Mouse (Mus musculus) spleen, adult 2 months (tissue): ENCODE results near the gene Myrip. TPM values are rescaled to one million over a fixed set of nuclear protein-coding genes. Genes with fewer than 3 reads are reported as not detected.
A peak's percentile ranks its signal among the peaks of the same experiment; 100 is the strongest.

Source experiments
- DNase-seq, 2 experiments: peaks; one replicate each; pipeline versions ENCODE4 v3.0.0 to v3.0.0-alpha.2; 2012 to 2021; ENCODE audit warnings: low spot score in 2 of 2, low read depth in 1 of 2
- H3K27ac ChIP-seq: fragments of 200-500 bp; 2 replicates; pipeline ENCODE4 v1.5.1; 2012; ENCODE audit warnings: low read length, inconsistent platforms; ENCODE audit not compliant: insufficient read depth
- H3K27me3 ChIP-seq: fragments of 200-500 bp; 2 replicates; pipeline ENCODE4 v1.6.1; 2012; ENCODE audit warnings: mild to moderate bottlenecking, moderate library complexity, low read length, inconsistent platforms; ENCODE audit not compliant: control insufficient read depth, insufficient read depth
- H3K36me3 ChIP-seq: fragments of 200-500 bp; 2 replicates; pipeline ENCODE4 v1.6.1; 2012; ENCODE audit warnings: mild to moderate bottlenecking, low read length, inconsistent platforms; ENCODE audit not compliant: control insufficient read depth, insufficient read depth
- H3K4me1 ChIP-seq: fragments of 200-500 bp; 2 replicates; pipeline ENCODE4 v1.6.1; 2011; ENCODE audit warnings: inconsistent platforms; ENCODE audit not compliant: control insufficient read depth, insufficient read depth, insufficient read length
- H3K4me3 ChIP-seq: fragments of 200-500 bp; 2 replicates; pipeline ENCODE4 v1.5.1; 2011; ENCODE audit warnings: mild to moderate bottlenecking, inconsistent platforms; ENCODE audit not compliant: insufficient read depth, insufficient read length; ENCODE audit errors: extremely low read depth
- CTCF ChIP-seq: fragments of 200-500 bp; IDR thresholded peaks from 2 replicates; pipeline ENCODE4 v1.5.1; 2011; ENCODE audit warnings: mild to moderate bottlenecking, inconsistent platforms; ENCODE audit not compliant: insufficient read depth, insufficient read length, insufficient replicate concordance; ENCODE audit errors: extremely low read depth
- POLR2A ChIP-seq: fragments of 200-500 bp; IDR thresholded peaks from 2 replicates; pipeline ENCODE4 v1.6.1; 2011; ENCODE audit warnings: low read depth, low read length, inconsistent platforms
- WGBS: fragments of 180-500 bp; shearing (Covaris S2); methylation state at CpG from one replicate; pipeline ENCODE4 v1.1.7; 2018; 5-methylcytosine and 5-hydroxymethylcytosine counted together
- polyA plus RNA-seq: library from polyadenylated mRNA; depleted of rRNA; stranded (reverse); fragments of >200 nt; gene quantifications from 2 replicates; pipeline ENCODE4 v1.2.3, GENCODE M21; 2012

The Myrip gene
- polyA plus RNA-seq, 1 experiment: 0.13 TPM

DNA sequence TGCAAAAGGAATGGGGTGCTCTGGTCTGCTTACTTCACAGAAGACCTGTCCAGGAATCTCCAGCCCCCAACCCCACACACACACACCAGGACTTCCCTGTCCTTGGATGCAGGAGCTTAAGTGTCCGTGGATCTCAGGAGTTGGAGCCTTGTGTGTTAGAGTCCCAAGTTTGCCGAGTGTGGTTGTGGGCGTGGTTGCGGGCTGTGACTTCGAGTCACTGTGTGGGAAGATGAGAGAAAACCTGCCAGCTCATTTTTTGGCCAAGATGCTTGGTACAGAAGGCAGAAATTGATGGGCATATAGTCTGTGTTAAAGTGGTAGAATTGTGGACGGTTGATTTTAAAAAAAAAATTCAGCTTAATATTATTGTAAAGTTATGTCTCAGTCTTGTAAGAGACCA lies 60.3 kb downstream of the Myrip start:
- no peaks in the 10 kb centered on the region for H3K36me3 ChIP-seq
- DNase-seq: no peak
- H3K27ac ChIP-seq: no peak overlapping the region
- H3K4me1 ChIP-seq: no peaks in the 10 kb centered on the region
- H3K4me3 ChIP-seq: no peak overlapping the region
- no peaks in the 10 kb centered on the region for H3K27me3 ChIP-seq
- 87% methylated on average over 6 of the region's 6 CpGs for WGBS
- TF ChIP-seq POLR2A (no peak), CTCF (no peak)

DNA sequence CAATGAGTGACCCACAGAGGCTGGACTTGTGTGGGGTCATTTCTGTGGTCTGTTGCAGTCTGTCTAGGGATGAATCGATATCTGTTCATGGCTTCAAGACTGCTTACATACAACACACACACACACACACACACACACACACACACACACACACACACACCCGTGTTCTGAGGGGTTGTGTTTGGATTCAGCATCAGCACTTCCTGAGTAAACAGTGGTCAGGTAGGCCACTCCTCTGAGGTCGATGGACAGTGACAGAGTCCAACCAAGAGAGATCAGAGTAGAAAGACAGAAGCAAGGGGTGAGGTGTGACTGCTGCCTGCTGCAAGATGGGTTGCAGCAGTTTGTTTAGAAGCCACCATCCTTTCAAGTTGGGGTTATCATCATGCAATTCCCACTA lies 61.4 kb downstream of the Myrip start:
- Histone ChIP-seq H3K4me1 (no peaks in the 10 kb centered on the region), H3K27me3 (no peaks in the 10 kb centered on the region), H3K36me3 (no peaks in the 10 kb centered on the region), H3K27ac (no peak overlapping the region), H3K4me3 (no peak overlapping the region)
- DNase-seq: no peak
- TF ChIP-seq POLR2A (no peak), CTCF (no peak)
- 71% methylated on average over 3 of the region's 3 CpGs for WGBS

DNA sequence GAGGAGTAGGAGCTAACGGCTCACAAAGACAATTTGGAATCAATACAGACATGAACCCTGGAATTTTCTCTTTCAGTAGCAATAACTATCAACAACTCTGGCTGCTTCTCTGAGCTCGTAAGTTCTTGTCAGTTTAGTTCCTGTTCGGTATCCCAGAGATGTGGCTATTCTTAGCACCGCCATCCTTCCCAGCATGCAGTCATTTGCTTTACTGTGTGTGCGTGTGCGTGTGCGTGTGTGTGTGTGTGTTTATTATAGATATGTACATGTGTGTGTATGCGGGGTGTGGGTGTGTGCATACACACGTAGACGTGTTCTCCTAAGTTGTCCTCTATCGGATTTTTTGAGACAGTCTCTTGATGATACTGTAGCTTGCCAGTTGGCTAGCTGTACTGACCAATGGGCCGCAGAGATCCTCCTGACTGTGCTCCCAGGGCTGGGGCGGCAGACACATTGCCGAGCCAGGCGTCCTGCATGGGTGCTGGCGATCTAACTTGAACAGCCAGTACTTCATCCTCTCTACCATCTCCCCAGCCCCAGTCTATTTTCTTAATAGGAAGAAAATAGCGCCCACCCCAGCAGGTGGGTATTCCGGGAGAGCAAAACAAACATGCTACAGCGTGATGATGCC lies 63.5 kb downstream of the Myrip start:
- no peak overlapping the region for H3K27ac ChIP-seq
- H3K36me3 ChIP-seq: no peaks in the 10 kb centered on the region
- H3K4me1 ChIP-seq: no peaks in the 10 kb centered on the region
- TF ChIP-seq CTCF: no peak
- no peak for TF ChIP-seq POLR2A
- 76% methylated on average over 19 of the region's 19 CpGs for WGBS
- DNase-seq: no peak
- no peaks in the 10 kb centered on the region for H3K27me3 ChIP-seq
- no peak overlapping the region for H3K4me3 ChIP-seq

DNA sequence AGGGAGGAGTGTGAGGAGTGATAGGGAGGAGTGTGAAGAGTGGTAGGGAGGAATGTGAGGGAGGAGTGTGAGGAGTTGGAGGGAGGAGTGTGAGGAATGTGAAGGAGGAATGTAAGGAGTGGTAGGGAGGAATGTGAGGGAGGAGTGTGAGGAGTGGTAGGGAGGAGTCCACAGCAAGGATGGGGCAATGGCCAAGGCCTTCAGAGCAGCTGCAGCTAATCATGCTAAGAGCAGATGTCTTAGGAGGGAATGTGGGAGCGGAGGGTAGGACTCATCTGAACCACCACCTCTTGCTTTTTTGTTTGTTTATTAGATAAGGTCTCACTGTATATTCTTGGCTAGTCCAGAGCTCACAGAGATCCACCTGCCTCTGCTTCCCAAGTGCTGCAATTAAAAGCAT lies 66.2 kb downstream of the Myrip start:
- Histone ChIP-seq H3K27ac (no peak overlapping the region), H3K36me3 (no peaks in the 10 kb centered on the region), H3K27me3 (no peaks in the 10 kb centered on the region), H3K4me3 (no peak overlapping the region), H3K4me1 (no peaks in the 10 kb centered on the region)
- TF ChIP-seq POLR2A (no peak), CTCF (no peak)
- DNase-seq: no peak
- whole genome bisulfite sequencing: 95% methylated on average over 1 of the region's 1 CpGs

DNA sequence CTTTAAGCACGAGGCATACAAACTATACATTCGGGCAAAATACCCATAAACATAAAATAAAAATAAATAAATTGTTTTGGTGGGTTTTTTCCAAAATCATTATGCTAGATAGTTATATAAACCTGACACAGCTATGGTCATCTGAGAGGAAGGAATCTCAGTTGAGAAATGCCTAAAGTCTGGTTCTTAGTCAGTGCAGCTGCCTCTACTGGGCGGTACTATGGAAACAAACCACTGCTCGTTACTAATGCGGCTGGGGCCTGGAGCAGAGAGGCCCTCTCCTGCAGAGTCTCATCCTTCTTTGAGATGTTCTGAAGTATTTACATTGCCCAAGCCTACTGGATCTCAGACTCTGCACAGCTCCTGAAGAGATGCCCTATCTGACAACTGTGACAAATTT lies 70.3 kb downstream of the Myrip start:
- TF ChIP-seq CTCF (no peak), POLR2A (no peak)
- WGBS: 91% methylated on average over 5 of the region's 5 CpGs
- H3K27me3 ChIP-seq: no peaks in the 10 kb centered on the region

DNA sequence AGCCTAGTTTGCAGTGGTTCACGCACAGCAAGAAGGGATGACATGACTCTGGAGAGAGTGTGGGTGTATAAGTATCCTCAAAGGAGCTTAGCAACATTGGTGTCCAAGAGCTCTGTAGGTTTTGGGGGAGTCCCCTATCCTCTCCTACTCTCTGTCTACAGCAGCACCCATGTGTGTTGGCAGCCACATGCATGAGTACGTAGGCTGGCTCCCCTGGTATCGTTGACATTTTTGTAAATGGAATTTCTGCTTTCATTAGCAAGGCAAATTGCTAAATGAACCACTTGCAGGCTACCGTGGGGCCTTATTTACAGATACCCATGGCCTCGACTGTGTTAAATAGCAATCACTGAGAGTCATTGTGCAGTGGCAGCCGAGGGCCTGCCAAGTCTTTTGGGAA lies 71.0 kb downstream of the Myrip start:
- DNase-seq: no peak
- no peaks in the 10 kb centered on the region for H3K27me3 ChIP-seq
- H3K4me3 ChIP-seq: no peak overlapping the region
- no peak for TF ChIP-seq POLR2A
- TF ChIP-seq CTCF: no peak
- 84% methylated on average over 6 of the region's 6 CpGs for WGBS
- H3K4me1 ChIP-seq: no peaks in the 10 kb centered on the region
- H3K27ac ChIP-seq: no peak overlapping the region
- no peaks in the 10 kb centered on the region for H3K36me3 ChIP-seq

More for the DNA sequence above, 70.3 kb downstream of the Myrip start:
- H3K4me1 ChIP-seq: no peaks in the 10 kb centered on the region
- H3K4me3 ChIP-seq: no peak overlapping the region
- H3K36me3 ChIP-seq: no peaks in the 10 kb centered on the region
- no peak overlapping the region for H3K27ac ChIP-seq
- no peak for DNase-seq

DNA sequence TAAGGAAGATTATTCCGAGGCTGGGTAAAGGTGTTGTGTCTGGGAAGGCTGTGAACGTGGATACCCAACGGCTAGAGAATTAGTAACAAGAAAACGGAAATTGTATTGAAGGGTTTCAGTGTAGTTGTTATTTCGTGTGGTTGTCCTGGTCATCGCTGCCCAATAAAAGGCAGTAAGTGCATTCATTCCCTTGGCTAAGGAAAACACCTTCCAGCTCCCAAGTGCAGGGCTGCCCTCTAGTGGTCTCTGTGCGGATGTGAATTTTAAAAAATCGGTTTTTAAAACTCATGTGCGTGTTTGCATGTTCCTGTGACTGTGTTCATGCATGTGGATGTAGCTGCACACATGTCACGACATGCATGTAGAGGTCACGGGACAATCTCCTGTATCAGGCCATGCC lies 76.4 kb downstream of the Myrip start:
- no peak for DNase-seq
- Histone ChIP-seq H3K4me3 (no peak overlapping the region), H3K27ac (no peak overlapping the region), H3K4me1 (no peaks in the 10 kb centered on the region), H3K27me3 (no peaks in the 10 kb centered on the region), H3K36me3 (no peaks in the 10 kb centered on the region)
- 28% methylated on average over 11 of the region's 11 CpGs for WGBS
- TF ChIP-seq POLR2A: no peak
- TF ChIP-seq CTCF: peak; percentile 37; the same call in 1 of the 2 replicates
